ENCODE assay signal across 7 mouse cellular contexts in the genomic region with DNA sequence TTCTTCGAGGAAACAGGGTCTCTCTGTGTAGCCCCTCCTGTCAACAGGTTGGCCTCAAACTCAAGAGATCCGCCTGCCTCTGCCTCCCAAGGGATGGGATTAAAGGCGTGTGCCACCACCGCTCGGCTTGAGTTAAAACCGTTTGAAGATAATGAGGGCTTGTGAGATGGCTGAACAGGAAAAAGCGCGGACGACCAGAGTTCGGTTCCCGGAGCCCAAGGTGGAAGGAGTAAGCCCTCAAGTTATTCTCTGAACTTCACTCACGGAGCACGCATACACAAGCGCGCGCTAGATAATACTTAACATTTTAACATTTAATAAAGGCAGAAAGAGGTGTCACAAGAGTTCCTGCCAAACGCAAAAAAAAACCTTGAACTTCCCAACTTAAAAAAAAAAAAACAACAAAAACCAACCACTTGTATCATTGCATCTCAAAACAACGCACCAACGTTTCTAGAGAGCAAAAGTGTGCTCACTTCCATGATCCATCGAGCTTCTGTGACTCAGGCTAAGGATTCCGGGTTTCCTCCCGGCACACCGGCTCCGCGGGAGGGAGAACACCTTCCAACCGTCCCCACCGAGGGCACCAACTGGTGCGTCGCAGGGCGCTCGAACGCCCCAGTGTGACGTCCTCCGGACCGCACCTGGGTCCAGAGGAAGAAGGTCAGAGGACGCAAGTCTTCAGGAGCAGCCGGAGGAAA. TPM values are rescaled to one million over a fixed set of nuclear protein-coding genes. Genes with fewer than 3 reads are reported as not detected.
DNase-seq lines count a peak whose midpoint lies in the region; ATAC-seq and TF ChIP-seq lines count a peak whose summit lies in the region.

Gene Riok1, plus strand, starts transcription at position 653 of the 701 bp plus-strand sequence.

- peak; percentile 7 for DNase-seq in urinary bladder, postnatal 25 days (ENCODE audit: low spot score)
- no peak for DNase-seq in urinary bladder, postnatal 4 days (ENCODE audit: low spot score in 2 of 2)
- DNase-seq in brain, embryonic 14.5 days (ENCODE audit: low read depth): no peak
- peak in 1 of 3 experiments; percentile 17 for DNase-seq in liver, embryonic 14.5 days (ENCODE audit: low read depth in 3 of 3, low spot score in 3 of 3)

- H3K9me3 ChIP-seq in forebrain, embryonic 13.5 days (replicated peaks): no peaks in the 10 kb centered on the region
- no peaks in the 10 kb centered on the region for H3K9me3 ChIP-seq in intestine, embryonic 16.5 days (ENCODE audit: control insufficient read depth, low read length)
- no peaks in the 10 kb centered on the region for H3K9me3 ChIP-seq in liver, embryonic 14.5 days (ENCODE audit: control insufficient read depth, low read length)
- no peaks in the 10 kb centered on the region for H3K9me3 ChIP-seq in neural tube, embryonic 14.5 days (ENCODE audit: control insufficient read depth, low read length)

- no peak for TF ChIP-seq CTCF in brain, embryonic 14.5 days (IDR thresholded peaks at IDR 0.05; ENCODE audit: borderline replicate concordance, extremely low read depth, insufficient read depth, insufficient read length)
- TF ChIP-seq CTCF in liver, embryonic 14.5 days (IDR thresholded peaks at IDR 0.05; ENCODE audit: low read depth): no peak

- peaks cover 17% of the 10 kb centered on the region for H3K36me3 ChIP-seq in forebrain, embryonic 13.5 days (ENCODE audit: poor library complexity, severe bottlenecking)
- peaks cover 13% of the 10 kb centered on the region for H3K36me3 ChIP-seq in intestine, embryonic 16.5 days (ENCODE audit: control insufficient read depth, insufficient read depth, low read length)
- H3K36me3 ChIP-seq in liver, embryonic 14.5 days (replicated peaks; ENCODE audit: control insufficient read depth, insufficient read depth, low read depth): peaks cover 9% of the 10 kb centered on the region
- 0 out of 2 replicates have a peak, but pooled peaks cover 4% of the 10 kb centered on the region for H3K36me3 ChIP-seq in neural tube, embryonic 14.5 days (ENCODE audit: control insufficient read depth, insufficient read depth, low read length)

- no peak for TF ChIP-seq POLR2A in brain, embryonic 14.5 days (IDR thresholded peaks at IDR 0.05; ENCODE audit: borderline replicate concordance, extremely low read depth, insufficient read depth, insufficient read length, poor library complexity, severe bottlenecking)

- H3K27ac ChIP-seq in forebrain, embryonic 13.5 days: peak within 1 kb of the TSS; percentile 57
- peak within 1 kb of the TSS; percentile 69 for H3K27ac ChIP-seq in intestine, embryonic 16.5 days (ENCODE audit: low read length)
- peak within 1 kb of the TSS; percentile 71 for H3K27ac ChIP-seq in liver, embryonic 14.5 days
- peak within 1 kb of the TSS; percentile 70 for H3K27ac ChIP-seq in neural tube, embryonic 14.5 days (ENCODE audit: low read depth, low read length)

- WGBS in forebrain, embryonic 13.5 days: 11% methylated on average over 37 of the region's 37 CpGs
- WGBS in intestine, embryonic 16.5 days: 9% methylated on average over 37 of the region's 37 CpGs
- WGBS in liver, embryonic 14.5 days (ENCODE audit: insufficient replicate concordance): 3% methylated on average over 37 of the region's 37 CpGs
- WGBS in neural tube, embryonic 14.5 days: 12% methylated on average over 37 of the region's 37 CpGs

- H3K27me3 ChIP-seq in forebrain, embryonic 13.5 days: no peaks in the 10 kb centered on the region
- H3K27me3 ChIP-seq in intestine, embryonic 16.5 days (replicated peaks; ENCODE audit: control insufficient read depth, insufficient read depth, low read length): no peaks in the 10 kb centered on the region
- no peaks in the 10 kb centered on the region for H3K27me3 ChIP-seq in liver, embryonic 14.5 days (ENCODE audit: control insufficient read depth, insufficient read depth, low read length)
- H3K27me3 ChIP-seq in neural tube, embryonic 14.5 days (ENCODE audit: control insufficient read depth, insufficient read depth, low read length): no peaks in the 10 kb centered on the region

- peak within 1 kb of the TSS; percentile 82 for H3K4me3 ChIP-seq in forebrain, embryonic 13.5 days
- H3K4me3 ChIP-seq in intestine, embryonic 16.5 days (ENCODE audit: low read length): peak within 1 kb of the TSS; percentile 75
- peak within 1 kb of the TSS; percentile 71 to 84 for H3K4me3 ChIP-seq in liver, embryonic 14.5 days (ENCODE audit: insufficient read depth in 1 of 2, low read depth in 2 of 2, low read length in 2 of 2)
- H3K4me3 ChIP-seq in neural tube, embryonic 14.5 days (ENCODE audit: low read depth, low read length): peak within 1 kb of the TSS; percentile 62

- peak within 1 kb of the TSS; percentile 88 for H3K4me2 ChIP-seq in forebrain, embryonic 13.5 days
- peak within 1 kb of the TSS; percentile 67 for H3K4me2 ChIP-seq in intestine, embryonic 16.5 days (ENCODE audit: low read depth, low read length)
- H3K4me2 ChIP-seq in liver, embryonic 14.5 days (ENCODE audit: low read depth): peak within 1 kb of the TSS; percentile 98
- peak within 1 kb of the TSS; percentile 94 for H3K4me2 ChIP-seq in neural tube, embryonic 14.5 days (ENCODE audit: low read depth, low read length)

- H3K9ac ChIP-seq in forebrain, embryonic 13.5 days: peak within 1 kb of the TSS; percentile 89
- peak within 1 kb of the TSS; percentile 84 for H3K9ac ChIP-seq in intestine, embryonic 16.5 days (ENCODE audit: low read depth, low read length)
- H3K9ac ChIP-seq in liver, embryonic 14.5 days (replicated peaks): peak within 1 kb of the TSS; percentile 97
- peak within 1 kb of the TSS; percentile 80 for H3K9ac ChIP-seq in neural tube, embryonic 14.5 days (replicated peaks; ENCODE audit: low read depth, low read length)

- peaks cover 25% of the 10 kb centered on the region for H3K4me1 ChIP-seq in forebrain, embryonic 13.5 days
- H3K4me1 ChIP-seq in intestine, embryonic 16.5 days (ENCODE audit: control insufficient read depth, insufficient read depth, low read length): peaks cover 14% of the 10 kb centered on the region
- peaks cover 21 to 22% of the 10 kb centered on the region in 2 experiments for H3K4me1 ChIP-seq in liver, embryonic 14.5 days (replicated peaks; ENCODE audit: control insufficient read depth in 2 of 2, insufficient read depth in 2 of 2, low read length in 1 of 2)
- peaks cover 17% of the 10 kb centered on the region for H3K4me1 ChIP-seq in neural tube, embryonic 14.5 days (ENCODE audit: control insufficient read depth, insufficient read depth, low read length)

- ATAC-seq in forebrain, embryonic 13.5 days: peak; percentile 70; the same call in 1 of the 2 replicates
- peak; percentile 80 for ATAC-seq in intestine, embryonic 16.5 days
- peak; percentile 79 for ATAC-seq in liver, embryonic 14.5 days (ENCODE audit: insufficient read depth)
- peak; percentile 60 for ATAC-seq in neural tube, embryonic 14.5 days (ENCODE audit: low read depth)

- TF ChIP-seq EP300 in liver, embryonic 14.5 days (IDR thresholded peaks at IDR 0.05; ENCODE audit: low read depth): no peak

RNA-seq across cellular contexts. Expression of gene Riok1, which starts in this region (rescaled TPM):
- 39.6 and 44.5 TPM in 2 replicates for polyA plus RNA-seq in brain, embryonic 14.5 days (2012; rRNA removed)
- 57.2 and 58.2 TPM in 2 replicates for polyA plus RNA-seq in forebrain, embryonic 13.5 days (2015; fragmentation: Nextera tagmentation; extraction: Ambion mirVana)
- polyA plus RNA-seq in intestine, embryonic 16.5 days (2015; fragmentation: Nextera tagmentation; extraction: Ambion mirVana): 33.3 and 37.7 TPM in 2 replicates
- 6.9 and 13.0 TPM in 2 replicates for polyA plus RNA-seq in liver, embryonic 14.5 days (2012; rRNA removed)
- polyA plus RNA-seq in liver, embryonic 14.5 days (2014; fragmentation: Nextera tagmentation; extraction: Ambion mirVana): 17.5 and 18.0 TPM in 2 replicates
- polyA plus RNA-seq in neural tube, embryonic 14.5 days (2014; fragmentation: Nextera tagmentation; extraction: Ambion mirVana): 54.0 and 57.5 TPM in 2 replicates
